Mouse (Mus musculus) ES-E14 (cell line): ENCODE measurements around the gene Pgpep1l. TPM values are rescaled to one million over a fixed set of nuclear protein-coding genes. Genes with fewer than 3 reads are reported as not detected.

Experiments used
- DNase-seq: peaks from one replicate; pipeline ENCODE4 v3.0.0-alpha.2; 2013; ENCODE audit warnings: low read depth, low spot score
- H3K27ac ChIP-seq: 2 replicates; pipeline ENCODE4 v1.5.1; 2012; ENCODE audit warnings: low read depth, mild to moderate bottlenecking, low read length, moderate library complexity, mixed read lengths; ENCODE audit not compliant: poor library complexity, insufficient read depth, severe bottlenecking
- H3K36me3 ChIP-seq: 2 replicates; pipeline ENCODE4 v1.6.1; 2012; ENCODE audit warnings: mild to moderate bottlenecking, low read length, moderate library complexity, mixed read lengths; ENCODE audit not compliant: control insufficient read depth, poor library complexity, insufficient read depth, severe bottlenecking
- H3K4me1 ChIP-seq, 2 experiments: fragments of 150-350 bp in 1 of 2; sonication (generic) in 1 of 2; 2 replicates each; pipeline ENCODE4 v1.6.1; 2012; ENCODE audit warnings: low read length in 2 of 2, mild to moderate bottlenecking in 1 of 2, mixed read lengths in 1 of 2; ENCODE audit not compliant: control insufficient read depth in 2 of 2, insufficient read depth in 2 of 2, poor library complexity in 1 of 2
- H3K4me3 ChIP-seq, 2 experiments: fragments of 150-350 bp in 1 of 2; sonication (generic) in 1 of 2; 2 replicates each; pipeline ENCODE4 v1.5.1; 2012; ENCODE audit warnings: low read length in 2 of 2, low read depth in 1 of 2, mild to moderate bottlenecking in 1 of 2, mixed read lengths in 1 of 2; ENCODE audit not compliant: insufficient read depth in 1 of 2, poor library complexity in 1 of 2, severe bottlenecking in 1 of 2
- H3K9ac ChIP-seq: 2 replicates; pipeline ENCODE4 v1.6.1; 2012; ENCODE audit warnings: low read depth, mild to moderate bottlenecking, low read length, mixed read lengths; ENCODE audit not compliant: poor library complexity, insufficient read depth, severe bottlenecking
- H3K9me3 ChIP-seq: fragments of 150-350 bp; sonication (generic); 2 replicates; pipeline ENCODE4 v1.6.1; 2012; ENCODE audit warnings: low read depth, mild to moderate bottlenecking, low read length; ENCODE audit not compliant: control insufficient read depth, insufficient read depth
- CHD2 ChIP-seq: IDR thresholded peaks from 2 replicates; pipeline ENCODE4 v1.6.1; 2014; ENCODE audit warnings: mild to moderate bottlenecking, low read depth, low read length, inconsistent platforms
- HCFC1 ChIP-seq: IDR thresholded peaks from 2 replicates; pipeline ENCODE4 v1.6.1; 2012; ENCODE audit warnings: low read length, inconsistent platforms, borderline replicate concordance; ENCODE audit not compliant: insufficient read depth
- MAFK ChIP-seq: IDR thresholded peaks from 2 replicates; pipeline ENCODE4 v1.6.1; 2014; ENCODE audit warnings: mild to moderate bottlenecking, low read depth, low read length, inconsistent platforms; ENCODE audit not compliant: insufficient read depth
- ZC3H11A ChIP-seq: IDR thresholded peaks from 2 replicates; pipeline ENCODE4 v1.6.1; 2012; ENCODE audit warnings: low read depth, mild to moderate bottlenecking, inconsistent platforms, low read length, borderline replicate concordance
- ZNF384 ChIP-seq: IDR thresholded peaks from 2 replicates; pipeline ENCODE4 v1.6.1; 2012; ENCODE audit warnings: low read depth, low read length, inconsistent platforms
- in situ Hi-C, 2 experiments: fragments of 600-800 bp; cut with MboI; formaldehyde crosslinking; loops; one replicate each; pipeline ENCODE4 v1.15.1; 2025; ENCODE audit warnings: low sequenced_read_pairs in 2 of 2, inconsistent platforms in 1 of 2; ENCODE audit not compliant: unreplicated experiment in 2 of 2
- total RNA-seq: library from RNA; depleted of rRNA; stranded (reverse); fragments of 300-350 nt; gene quantifications from 2 replicates; pipeline ENCODE4 v1.2.3, GENCODE M21; 2012

Pgpep1l gene
- total RNA-seq, 1 experiment = 0.45 TPM

DNA sequence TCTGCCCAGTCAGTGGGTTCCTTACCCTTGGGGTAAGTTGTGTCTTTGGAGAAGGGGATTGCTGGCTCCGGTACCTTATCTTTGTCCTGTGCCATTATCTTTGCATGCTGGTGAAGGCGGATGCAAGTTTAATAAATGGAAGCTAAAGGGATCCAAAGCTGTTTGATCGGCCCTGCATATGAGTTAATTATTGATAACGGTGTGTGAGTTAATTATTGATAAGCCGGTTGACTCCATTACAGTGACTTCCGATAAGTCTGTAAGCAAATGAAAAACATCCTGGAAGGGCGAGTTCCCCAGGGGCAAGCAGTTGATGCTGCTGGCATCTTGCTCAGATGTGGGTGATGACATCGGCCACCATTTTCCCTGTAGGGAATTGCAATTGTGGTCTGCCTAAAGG, 42.7 kb upstream of the Pgpep1l start:
- Histone ChIP-seq H3K4me3 (no peak overlapping the region), H3K27ac (no peak overlapping the region), H3K4me1 (peaks cover 2% of the 10 kb centered on the region in 2 experiments; a peak in 1 of 4 replicates), H3K9ac (no peak overlapping the region), H3K9me3 (no peaks in the 10 kb centered on the region), H3K36me3 (no peaks in the 10 kb centered on the region)
- TF ChIP-seq HCFC1 (no peak), CHD2 (no peak)
- no peak for DNase-seq
- in situ Hi-C loops = loop anchor here in 1 of 2 experiments (25.0 kb wide), 1 partner anchor 519 kb away; no protein-coding TSS in a partner anchor

DNA sequence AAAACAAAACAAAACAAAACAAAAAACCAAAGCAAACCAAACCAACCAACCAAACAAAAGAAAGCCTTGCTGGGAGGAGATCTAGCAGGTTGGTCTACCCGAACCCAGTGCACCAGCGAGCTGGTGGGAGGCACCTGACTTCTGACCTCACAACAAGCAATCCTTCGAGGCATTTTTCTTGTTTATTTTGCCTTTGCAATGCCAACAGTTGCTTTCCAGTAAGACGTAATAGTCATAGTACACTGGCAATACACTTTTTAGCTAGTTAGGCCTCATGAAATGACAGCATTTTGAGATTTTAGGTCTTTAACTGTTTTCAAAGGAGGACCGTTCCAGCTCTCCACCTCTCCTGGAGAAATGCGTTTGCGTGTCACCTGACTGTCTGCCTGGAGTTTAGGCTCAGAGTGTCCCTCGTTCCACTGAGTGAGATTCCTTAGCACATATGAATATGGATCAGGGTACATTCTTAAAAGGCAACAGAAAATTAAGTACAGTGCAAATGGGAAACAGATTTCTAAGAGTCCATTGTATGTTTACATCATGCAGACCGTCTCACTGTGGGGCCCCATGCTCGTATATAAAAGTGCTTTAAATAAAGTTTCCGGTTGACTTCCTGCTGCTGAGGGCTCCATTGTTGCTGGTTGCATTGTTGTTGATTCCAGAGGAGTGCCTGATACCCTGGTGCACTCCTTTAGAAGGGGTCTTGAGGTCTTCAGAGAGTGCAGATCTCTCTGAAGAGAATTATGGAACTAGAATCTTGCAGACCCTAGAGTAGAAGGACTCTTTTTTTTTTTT, 41.9 kb upstream of the Pgpep1l start:
- peaks cover 2% of the 10 kb centered on the region in 2 experiments; a peak in 1 of 4 replicates for H3K4me1 ChIP-seq
- H3K9me3 ChIP-seq = no peaks in the 10 kb centered on the region
- DNase-seq = no peak
- TF ChIP-seq MAFK = no peak
- no peak for TF ChIP-seq CHD2
- TF ChIP-seq ZC3H11A = no peak
- in situ Hi-C loops = loop anchor here in 1 of 2 experiments (25.0 kb wide), 1 partner anchor 519 kb away; no protein-coding TSS in a partner anchor
- H3K9ac ChIP-seq = no peak overlapping the region
- H3K36me3 ChIP-seq = no peaks in the 10 kb centered on the region
- H3K4me3 ChIP-seq = no peak overlapping the region
- no peak overlapping the region for H3K27ac ChIP-seq

DNA sequence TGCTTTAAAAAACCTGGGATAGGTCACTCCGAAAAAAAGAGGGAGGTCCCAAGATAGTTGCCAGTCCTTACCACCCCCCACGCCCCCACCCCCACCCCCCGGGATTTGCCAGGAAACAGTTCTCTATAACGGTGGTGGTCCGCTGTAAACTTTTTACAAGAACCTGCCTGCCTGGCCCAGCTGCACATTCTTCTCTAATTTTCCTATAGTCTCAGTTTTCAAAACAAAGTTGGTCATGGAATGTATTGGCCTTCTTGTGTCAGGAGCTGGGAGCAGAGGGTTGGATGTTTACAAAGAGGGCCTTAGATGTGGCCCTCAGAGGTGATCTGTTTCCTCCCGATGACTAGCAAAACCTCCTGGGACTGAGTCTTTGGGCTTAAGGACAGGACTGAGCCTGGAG, 39.7 kb upstream of the Pgpep1l start:
- in situ Hi-C loops = loop anchor here in 1 of 2 experiments (25.0 kb wide), 1 partner anchor 516 kb away; no protein-coding TSS in a partner anchor
- H3K9ac ChIP-seq = no peak overlapping the region
- H3K27ac ChIP-seq = no peak overlapping the region
- H3K4me3 ChIP-seq = no peak overlapping the region
- no peak for DNase-seq
- H3K36me3 ChIP-seq = no peaks in the 10 kb centered on the region
- peaks cover under 1 to 2% of the 10 kb centered on the region in 2 experiments; a peak in 1 of 4 replicates for H3K4me1 ChIP-seq
- H3K9me3 ChIP-seq = no peaks in the 10 kb centered on the region
- TF ChIP-seq MAFK = no peak
- no peak for TF ChIP-seq ZNF384
- no peak for TF ChIP-seq ZC3H11A
- TF ChIP-seq HCFC1 = no peak
- no peak for TF ChIP-seq CHD2

DNA sequence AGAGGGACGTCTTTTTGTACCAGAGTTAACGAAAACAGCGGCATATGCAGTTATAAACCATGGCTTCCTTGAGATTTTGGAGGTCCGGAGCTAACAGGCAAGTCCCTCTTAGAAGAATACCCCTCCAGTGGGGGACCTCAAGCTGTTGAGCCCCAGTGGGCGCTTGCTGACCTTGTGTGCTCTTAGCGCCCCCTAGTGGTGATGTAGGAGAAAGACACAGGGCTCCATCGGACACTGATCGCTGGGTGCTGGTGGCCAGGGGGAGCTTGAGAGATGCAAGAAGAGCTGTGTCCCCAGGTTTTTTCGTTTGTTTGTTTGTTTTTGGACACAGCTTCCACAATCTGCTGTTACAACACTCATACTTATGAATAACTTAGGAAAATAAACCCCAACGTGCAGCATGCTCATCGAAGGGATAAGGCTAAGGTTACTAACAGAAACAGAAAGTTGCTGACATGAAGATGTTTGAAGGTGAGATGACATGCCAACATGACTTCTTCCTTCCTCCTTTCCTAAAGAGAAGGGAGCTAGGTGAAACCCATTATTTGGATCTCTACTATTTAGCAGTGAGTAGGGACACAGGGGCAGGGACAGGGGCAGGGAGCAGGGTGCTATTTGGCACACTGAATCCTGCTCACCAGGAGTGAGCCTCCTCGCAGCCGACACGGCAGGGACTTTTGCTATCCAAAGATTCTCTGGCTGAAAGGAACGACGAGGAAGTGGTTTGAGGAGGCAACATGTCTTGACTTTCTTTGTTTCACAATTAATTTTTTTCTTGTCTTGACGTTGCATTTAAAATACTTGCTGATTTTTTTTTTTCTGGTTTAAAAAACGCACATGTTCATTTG, 38.8 kb upstream of the Pgpep1l start:
- Histone ChIP-seq H3K4me1 (peaks cover 0 to 2% of the 10 kb centered on the region in 2 experiments; a peak in 1 of 4 replicates), H3K27ac (no peak overlapping the region), H3K9ac (no peak overlapping the region), H3K9me3 (no peaks in the 10 kb centered on the region), H3K36me3 (no peaks in the 10 kb centered on the region), H3K4me3 (no peak overlapping the region)
- no peak for TF ChIP-seq MAFK
- peak; percentile 88 for TF ChIP-seq ZC3H11A
- TF ChIP-seq HCFC1 = no peak
- no peak for TF ChIP-seq ZNF384
- TF ChIP-seq CHD2 = no peak
- peak; percentile 53 for DNase-seq
- in situ Hi-C loops = loop anchor here in 1 of 2 experiments (25.0 kb wide), 1 partner anchor 516 kb away; no protein-coding TSS in a partner anchor
